Mouse (Mus musculus) T-cell, adult 2 months (primary cell): ENCODE measurements around the gene Dhrs7b.
"Not testable (repeated sequence)": the region's sequence is repeated elsewhere in the genome, so short reads cannot be mapped to it uniquely, and the experiment has no call there.

Experiments
- DNase-seq: peaks from one replicate; pipeline ENCODE4 v3.0.0; 2022; ENCODE audit warnings: low spot score

Gene Dhrs7b

GRCm38 (mm10) chr11:60830433-60831052 is at the start of gene Dhrs7b:
TSS of gene Dhrs7b (plus strand) at chr11:60830631.
- peak; percentile 88 for DNase-seq

- no peak for DNase-seq
These were observed 46.1 kb upstream of the Dhrs7b start for GRCm38 (mm10) chr11:60784179-60784922.

GRCm38 (mm10) chr11:60787595-60787994 is 42.8 kb upstream of the Dhrs7b start:
- no peak for DNase-seq

- no peak for DNase-seq
These were observed 40.0 kb upstream of the Dhrs7b start for GRCm38 (mm10) chr11:60790472-60790871.

GRCm38 (mm10) chr11:60796342-60796741 is 34.1 kb upstream of the Dhrs7b start:
- DNase-seq: no peak

- no peak for DNase-seq
These were observed 30.5 kb upstream of the Dhrs7b start for GRCm38 (mm10) chr11:60799977-60800376.

- no peak for DNase-seq
These were observed 29.5 kb upstream of the Dhrs7b start for GRCm38 (mm10) chr11:60800892-60801291.

GRCm38 (mm10) chr11:60808286-60809070 is 22.0 kb upstream of the Dhrs7b start:
- DNase-seq: no peak

- no peak for DNase-seq
These were observed 20.9 kb upstream of the Dhrs7b start for GRCm38 (mm10) chr11:60809546-60809945.

GRCm38 (mm10) chr11:60810046-60810965 is 20.1 kb upstream of the Dhrs7b start:
- DNase-seq: no peak

GRCm38 (mm10) chr11:60811054-60811460 is 19.4 kb upstream of the Dhrs7b start:
- peak; percentile 93 for DNase-seq

- not testable (repeated sequence) for DNase-seq
These were observed 18.8 kb upstream of the Dhrs7b start, which contains the start of gene Shmt1 for GRCm38 (mm10) chr11:60811618-60812017. TSS of gene Shmt1 (minus strand) at chr11:60811718.

GRCm38 (mm10) chr11:60816398-60816797 is 14.0 kb upstream of the Dhrs7b start:
- DNase-seq: no peak

- no peak for DNase-seq
These were observed 6.7 kb upstream of the Dhrs7b start for GRCm38 (mm10) chr11:60823771-60824170.

- no peak for DNase-seq
These were observed 5.2 kb upstream of the Dhrs7b start for GRCm38 (mm10) chr11:60825191-60825590.

- DNase-seq: no peak
These were observed 3.7 kb upstream of the Dhrs7b start for GRCm38 (mm10) chr11:60826700-60827099.

- no peak for DNase-seq
These were observed 3.0 kb upstream of the Dhrs7b start for GRCm38 (mm10) chr11:60827241-60827945.

- DNase-seq: no peak
These were observed 1.5 kb upstream of the Dhrs7b start for GRCm38 (mm10) chr11:60828903-60829302.

- no peak for DNase-seq
These were observed 6.5 kb downstream of the Dhrs7b start for GRCm38 (mm10) chr11:60836897-60837296.

- DNase-seq: no peak
These were observed 7.4 kb downstream of the Dhrs7b start for GRCm38 (mm10) chr11:60837644-60838406.
